Mouse (Mus musculus): Measurements from ENCODE around the gene Tcl1b5. TPM values are rescaled to one million over a fixed set of nuclear protein-coding genes. Genes with fewer than 3 reads are reported as not detected.

Tcl1b5 gene
- polyA plus RNA-seq, 1 experiment from 2014 or later, result not detected

DNA sequence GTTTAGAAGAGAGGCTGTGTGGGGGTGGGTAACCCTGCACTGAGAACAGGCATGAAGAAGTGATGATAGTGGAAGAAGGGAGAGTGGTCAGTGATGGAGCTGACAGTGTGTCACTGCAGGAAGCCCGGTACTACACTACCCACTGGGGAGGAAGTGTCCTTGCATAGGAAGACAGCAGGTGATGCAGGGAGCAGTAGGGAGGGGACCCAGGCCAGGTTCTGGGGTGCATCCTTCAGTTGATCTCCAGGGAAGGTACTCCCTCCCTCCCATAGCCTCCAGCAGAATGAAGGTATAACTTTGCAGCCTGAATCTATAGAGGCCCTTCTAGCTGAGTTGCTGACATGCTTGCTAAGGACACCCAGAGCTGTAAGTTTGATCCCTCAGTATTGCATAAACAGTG lies 30.9 kb downstream of the Tcl1b5 start:
- ATAC-seq (replicated peaks; ENCODE audit: low FRiP score, low read depth), result no peak
- H3K9ac ChIP-seq (ENCODE audit: low read depth, low read length), result no peak overlapping the region
- TF ChIP-seq CTCF (IDR thresholded peaks at IDR 0.05; ENCODE audit: low read depth), result no peak
- H3K27ac ChIP-seq, result no peak overlapping the region
- H3K4me2 ChIP-seq (ENCODE audit: low read length), result no peak overlapping the region
- no peaks in the 10 kb centered on the region for H3K27me3 ChIP-seq (ENCODE audit: insufficient read depth, low read length)
- no peaks in the 10 kb centered on the region for H3K4me1 ChIP-seq (replicated peaks; ENCODE audit: insufficient read depth, low read length)
- no peaks in the 10 kb centered on the region for H3K36me3 ChIP-seq (ENCODE audit: insufficient read depth, low read length)
- no peak overlapping the region for H3K4me3 ChIP-seq (replicated peaks; ENCODE audit: low read depth, low read length)
- no peak for DNase-seq (ENCODE audit: low spot score)
- WGBS, result 41% methylated on average over 1 of the region's 1 CpGs
- no peaks in the 10 kb centered on the region for H3K9me3 ChIP-seq (replicated peaks; ENCODE audit: low read length)

DNA sequence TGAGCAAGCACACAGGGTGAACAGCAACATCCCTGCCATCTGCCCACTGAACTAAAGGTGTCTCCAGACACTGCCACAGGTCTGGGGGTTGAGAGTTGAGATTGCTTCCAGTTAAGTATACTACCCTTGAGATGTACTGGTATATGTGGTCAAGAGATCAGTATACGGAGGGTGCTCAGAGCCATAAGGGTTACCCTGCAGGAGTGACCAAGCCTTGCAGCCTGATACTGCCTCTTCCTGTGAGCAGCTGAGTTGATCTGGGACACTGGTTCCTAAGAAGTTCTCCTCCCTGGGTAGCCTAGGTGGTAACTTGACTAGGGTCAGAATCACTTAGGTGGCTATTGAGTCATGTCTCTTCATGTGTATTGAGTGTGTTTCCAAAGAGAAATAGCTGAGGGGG lies 32.3 kb downstream of the Tcl1b5 start:
- Histone ChIP-seq H3K4me1 (replicated peaks; ENCODE audit: insufficient read depth, low read length) (no peaks in the 10 kb centered on the region), H3K4me3 (replicated peaks; ENCODE audit: low read depth, low read length) (no peak overlapping the region), H3K4me2 (ENCODE audit: low read length) (no peak overlapping the region), H3K27ac (no peak overlapping the region), H3K27me3 (ENCODE audit: insufficient read depth, low read length) (no peaks in the 10 kb centered on the region), H3K36me3 (ENCODE audit: insufficient read depth, low read length) (no peaks in the 10 kb centered on the region), H3K9me3 (replicated peaks; ENCODE audit: low read length) (no peaks in the 10 kb centered on the region), H3K9ac (ENCODE audit: low read depth, low read length) (no peak overlapping the region)
- 85% methylated on average over 1 of the region's 1 CpGs for WGBS
- DNase-seq (ENCODE audit: low spot score), result no peak
- no peak for ATAC-seq (replicated peaks; ENCODE audit: low FRiP score, low read depth)
- no peak for TF ChIP-seq CTCF (IDR thresholded peaks at IDR 0.05; ENCODE audit: low read depth)

DNA sequence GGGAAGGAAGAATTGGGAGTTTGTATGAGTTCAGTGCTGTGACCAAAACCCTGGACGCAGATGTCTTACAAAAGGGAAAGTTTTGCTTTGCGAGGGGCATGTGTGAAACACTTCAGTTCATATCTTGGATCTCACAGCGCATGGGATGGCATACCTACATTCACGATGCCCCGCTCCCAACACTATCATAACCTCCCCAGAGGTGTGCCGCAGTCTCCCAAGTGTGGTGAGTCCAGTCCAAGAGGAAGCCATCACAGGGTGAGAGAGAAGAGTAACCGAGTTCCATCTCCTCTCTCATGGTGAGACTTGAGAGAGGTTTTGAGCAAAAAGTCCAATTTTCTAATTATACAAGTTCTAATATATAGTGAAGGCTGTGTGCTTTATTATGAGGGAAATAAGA lies 33.1 kb downstream of the Tcl1b5 start:
- no peak for TF ChIP-seq CTCF (IDR thresholded peaks at IDR 0.05; ENCODE audit: low read depth)
- ATAC-seq (replicated peaks; ENCODE audit: low FRiP score, low read depth), result no peak
- WGBS, result 96% methylated on average over 7 of the region's 7 CpGs
- DNase-seq (ENCODE audit: low spot score), result no peak
- Histone ChIP-seq H3K9ac (ENCODE audit: low read depth, low read length) (no peak overlapping the region), H3K9me3 (replicated peaks; ENCODE audit: low read length) (no peaks in the 10 kb centered on the region), H3K27ac (no peak overlapping the region), H3K4me1 (replicated peaks; ENCODE audit: insufficient read depth, low read length) (no peaks in the 10 kb centered on the region), H3K4me2 (ENCODE audit: low read length) (no peak overlapping the region), H3K36me3 (ENCODE audit: insufficient read depth, low read length) (no peaks in the 10 kb centered on the region), H3K27me3 (ENCODE audit: insufficient read depth, low read length) (no peaks in the 10 kb centered on the region), H3K4me3 (replicated peaks; ENCODE audit: low read depth, low read length) (no peak overlapping the region)

DNA sequence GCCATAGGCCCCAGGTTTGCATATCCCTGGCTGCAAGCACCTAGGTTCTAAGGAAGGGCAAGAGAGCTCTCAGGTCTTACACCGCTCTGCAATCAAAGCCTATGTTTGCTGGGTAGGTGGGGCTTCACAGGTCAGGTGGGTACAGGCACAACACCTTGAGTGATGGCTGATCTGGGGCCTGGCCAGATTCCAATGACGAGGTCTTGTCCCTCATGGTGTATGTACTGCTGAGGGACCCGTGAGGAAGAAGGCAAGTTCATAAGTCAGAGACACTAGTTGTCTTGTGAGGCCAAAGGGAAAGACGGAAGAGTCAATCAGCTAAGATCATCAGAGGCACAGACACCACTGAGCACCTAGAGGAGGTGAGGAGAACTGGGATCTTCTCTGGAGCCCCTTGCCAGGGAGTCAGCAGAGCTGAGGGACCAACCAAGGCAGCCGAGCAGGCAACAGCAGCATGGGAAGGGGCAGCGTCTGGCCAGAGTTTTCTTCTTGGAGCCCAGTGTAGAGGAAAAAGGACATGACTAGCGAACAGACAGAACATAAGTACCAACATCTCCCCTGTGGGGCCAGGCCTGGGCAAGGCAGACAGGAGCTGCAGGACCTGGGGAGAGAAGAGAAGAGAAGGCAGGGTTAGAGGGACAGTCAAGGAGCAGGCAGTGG lies 41.1 kb downstream of the Tcl1b5 start:
- ATAC-seq (replicated peaks; ENCODE audit: low FRiP score, low read depth), result no peak
- 89% methylated on average over 7 of the region's 7 CpGs for WGBS
- no peak overlapping the region for H3K4me3 ChIP-seq (replicated peaks; ENCODE audit: low read depth, low read length)
- H3K27me3 ChIP-seq (ENCODE audit: insufficient read depth, low read length), result no peaks in the 10 kb centered on the region
- DNase-seq (ENCODE audit: low spot score), result no peak
- H3K4me2 ChIP-seq (ENCODE audit: low read length), result no peak overlapping the region
- no peak overlapping the region for H3K27ac ChIP-seq
- no peaks in the 10 kb centered on the region for H3K36me3 ChIP-seq (ENCODE audit: insufficient read depth, low read length)
- H3K9ac ChIP-seq (ENCODE audit: low read depth, low read length), result no peak overlapping the region
- no peaks in the 10 kb centered on the region for H3K9me3 ChIP-seq (replicated peaks; ENCODE audit: low read length)
- H3K4me1 ChIP-seq (replicated peaks; ENCODE audit: insufficient read depth, low read length), result no peaks in the 10 kb centered on the region
- no peak for TF ChIP-seq CTCF (IDR thresholded peaks at IDR 0.05; ENCODE audit: low read depth)

DNA sequence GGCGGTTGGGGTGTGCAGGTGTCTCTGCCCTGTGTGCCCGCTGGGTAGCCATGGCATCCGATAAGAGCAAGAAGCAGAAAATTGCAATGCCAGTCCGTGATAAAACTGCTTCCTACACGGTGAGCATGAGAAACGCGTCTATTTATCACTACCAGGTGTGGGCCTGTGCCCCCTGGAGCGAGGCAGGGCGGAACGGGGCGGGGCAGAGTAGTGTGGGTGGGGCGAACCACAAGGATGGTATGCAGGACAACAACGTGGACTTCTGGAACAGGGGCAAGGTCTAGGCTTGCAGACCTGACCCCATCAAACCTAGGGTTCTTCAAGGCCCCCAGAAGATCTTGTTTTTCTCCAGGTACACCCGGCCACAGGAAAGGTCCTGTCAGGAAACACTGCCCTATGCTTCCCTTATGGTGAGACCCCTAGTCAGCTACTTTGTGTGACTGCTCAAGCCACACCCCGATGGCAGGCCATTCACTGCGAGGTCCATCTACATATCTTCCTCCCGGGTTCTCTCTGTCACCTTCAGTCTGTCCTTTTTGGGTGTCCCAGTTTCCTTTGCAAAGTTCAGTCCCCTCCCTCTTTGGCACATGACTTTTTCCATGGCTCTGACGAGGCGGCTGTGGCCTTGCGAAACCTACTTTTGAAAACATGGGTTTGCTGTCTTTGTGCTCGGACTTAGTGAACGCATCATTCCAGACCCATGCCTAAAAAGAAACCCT lies 46.6 kb downstream of the Tcl1b5 start, which contains the start of gene Tcl1:
TSS of gene Tcl1 (minus strand) at position 193 of the 719 bp plus-strand sequence.
- DNase-seq (ENCODE audit: low spot score), result no peak

DNA sequence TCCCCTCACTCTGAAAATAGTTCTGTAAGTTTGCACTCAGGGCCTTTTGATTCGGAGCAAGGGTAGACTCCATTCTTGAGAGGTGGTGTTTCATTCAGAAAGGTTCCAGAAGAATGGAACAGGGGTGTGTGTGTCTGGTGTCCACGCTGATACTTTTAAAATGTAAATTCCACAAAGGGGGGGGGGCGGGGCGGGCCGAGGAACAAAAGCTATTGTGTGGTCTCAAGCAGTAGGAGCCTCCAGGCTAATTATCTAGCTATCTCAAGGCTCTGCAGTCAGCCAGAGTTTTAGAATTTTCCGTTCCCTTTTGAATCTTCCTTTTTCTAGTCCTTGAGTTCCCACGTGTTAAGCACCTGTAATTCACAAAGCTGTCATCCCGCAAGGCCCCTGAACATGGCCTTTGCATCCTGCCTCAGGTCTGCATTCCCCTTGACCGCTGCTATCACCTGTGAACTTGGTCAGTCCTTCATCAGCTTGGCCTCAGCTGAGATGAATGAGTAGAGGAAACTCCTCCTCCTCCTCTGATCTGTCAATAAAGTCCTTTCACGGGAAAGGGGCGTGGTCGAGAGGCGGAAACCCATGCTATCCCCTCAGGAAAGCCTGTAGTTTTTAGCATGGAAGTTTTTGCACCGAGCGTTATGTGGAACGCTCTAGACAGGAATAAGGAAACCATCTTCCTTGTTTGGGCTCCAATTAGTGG lies 48.6 kb downstream of the Tcl1b5 start:
- DNase-seq (ENCODE audit: low spot score), result no peak
- Histone ChIP-seq H3K4me2 (ENCODE audit: low read length) (no peak overlapping the region), H3K9ac (ENCODE audit: low read depth, low read length) (no peak overlapping the region), H3K9me3 (replicated peaks; ENCODE audit: low read length) (no peaks in the 10 kb centered on the region), H3K4me1 (replicated peaks; ENCODE audit: insufficient read depth, low read length) (no peaks in the 10 kb centered on the region), H3K27ac (no peak overlapping the region), H3K4me3 (replicated peaks; ENCODE audit: low read depth, low read length) (no peak overlapping the region), H3K27me3 (ENCODE audit: insufficient read depth, low read length) (no peaks in the 10 kb centered on the region), H3K36me3 (ENCODE audit: insufficient read depth, low read length) (no peaks in the 10 kb centered on the region)
- WGBS, result 49% methylated on average over 16 of the region's 16 CpGs
- ATAC-seq (replicated peaks; ENCODE audit: low FRiP score, low read depth), result no peak
- no peak for TF ChIP-seq CTCF (IDR thresholded peaks at IDR 0.05; ENCODE audit: low read depth)

More for the DNA sequence above, 46.6 kb downstream of the Tcl1b5 start, which contains the start of gene Tcl1:
- ATAC-seq (replicated peaks; ENCODE audit: low FRiP score, low read depth), result no peak
- no peak for TF ChIP-seq CTCF (IDR thresholded peaks at IDR 0.05; ENCODE audit: low read depth)
- H3K4me1 ChIP-seq (replicated peaks; ENCODE audit: insufficient read depth, low read length), result no peaks in the 10 kb centered on the region
- no peak within 1 kb of the TSS for H3K4me2 ChIP-seq (ENCODE audit: low read length)
- H3K4me3 ChIP-seq (replicated peaks; ENCODE audit: low read depth, low read length), result no peak within 1 kb of the TSS
- 91% methylated on average over 22 of the region's 22 CpGs for WGBS
- no peak within 1 kb of the TSS for H3K9ac ChIP-seq (ENCODE audit: low read depth, low read length)
- no peaks in the 10 kb centered on the region for H3K27me3 ChIP-seq (ENCODE audit: insufficient read depth, low read length)
- H3K27ac ChIP-seq, result no peak within 1 kb of the TSS
- no peaks in the 10 kb centered on the region for H3K9me3 ChIP-seq (replicated peaks; ENCODE audit: low read length)
- H3K36me3 ChIP-seq (ENCODE audit: insufficient read depth, low read length), result no peaks in the 10 kb centered on the region

Other genes with a start within 250 kb of the Tcl1b5 start
- 1.0 and 1.3 TPM in 2 replicates for gene Syne3, start 166.5 kb upstream of the Tcl1b5 start, polyA plus RNA-seq (2015; fragmentation: Nextera tagmentation; extraction: Ambion mirVana)
- gene Glrx5, start 143.7 kb upstream of the Tcl1b5 start, polyA plus RNA-seq (2015; fragmentation: Nextera tagmentation; extraction: Ambion mirVana), result 222 and 225 TPM in 2 replicates
- not detected in 2 replicates for gene Tcl1b2, start 30.3 kb upstream of the Tcl1b5 start, polyA plus RNA-seq (2015; fragmentation: Nextera tagmentation; extraction: Ambion mirVana)
- not detected in 2 replicates for gene Tcl1b1, start 16.7 kb upstream of the Tcl1b5 start, polyA plus RNA-seq (2015; fragmentation: Nextera tagmentation; extraction: Ambion mirVana)
- gene Tcl1b3, start 14.7 kb downstream of the Tcl1b5 start, polyA plus RNA-seq (2015; fragmentation: Nextera tagmentation; extraction: Ambion mirVana), result not detected in 2 replicates
- not detected in 2 replicates for gene Tcl1b4, start 25.6 kb downstream of the Tcl1b5 start, polyA plus RNA-seq (2015; fragmentation: Nextera tagmentation; extraction: Ambion mirVana)
- gene Tcl1, start 46.4 kb downstream of the Tcl1b5 start, polyA plus RNA-seq (2015; fragmentation: Nextera tagmentation; extraction: Ambion mirVana), result not detected in 2 replicates
- 0.11 and 0.12 TPM in 2 replicates for gene Tunar, start 157.5 kb downstream of the Tcl1b5 start, polyA plus RNA-seq (2015; fragmentation: Nextera tagmentation; extraction: Ambion mirVana)